Mouse (Mus musculus): ENCODE data around the gene Zic4. TPM values are rescaled to one million over a fixed set of nuclear protein-coding genes. Genes with fewer than 3 reads are reported as not detected.

Zic4 gene
- polyA plus RNA-seq, 1 experiment from 2014 or later, result not detected

GRCm38 (mm10) chr9:91414007-91414661 is 51.9 kb downstream of the Zic4 start:
- TF ChIP-seq EP300 (IDR thresholded peaks at IDR 0.05; ENCODE audit: low read depth), result no peak
- TF ChIP-seq CTCF (IDR thresholded peaks at IDR 0.05; ENCODE audit: low read depth), result no peak
- Histone ChIP-seq H3K9ac (replicated peaks) (no peak overlapping the region), H3K4me2 (ENCODE audit: low read depth, low read length) (no peak overlapping the region), H3K27ac (ENCODE audit: low read depth) (no peak overlapping the region), H3K9me3 (ENCODE audit: low read length) (no peaks in the 10 kb centered on the region), H3K27me3 (ENCODE audit: insufficient read depth, low read length) (peaks cover 14% of the 10 kb centered on the region), H3K36me3 (replicated peaks; ENCODE audit: insufficient read depth, low read length) (no peaks in the 10 kb centered on the region), H3K4me1 (ENCODE audit: insufficient read depth) (no peaks in the 10 kb centered on the region), H3K4me3 (ENCODE audit: low read depth, low read length) (no peak overlapping the region)
- ATAC-seq (no peak), DNase-seq (no peak)
- 1% methylated on average over 12 of the region's 12 CpGs for WGBS (ENCODE audit: insufficient replicate concordance)

DNA sequence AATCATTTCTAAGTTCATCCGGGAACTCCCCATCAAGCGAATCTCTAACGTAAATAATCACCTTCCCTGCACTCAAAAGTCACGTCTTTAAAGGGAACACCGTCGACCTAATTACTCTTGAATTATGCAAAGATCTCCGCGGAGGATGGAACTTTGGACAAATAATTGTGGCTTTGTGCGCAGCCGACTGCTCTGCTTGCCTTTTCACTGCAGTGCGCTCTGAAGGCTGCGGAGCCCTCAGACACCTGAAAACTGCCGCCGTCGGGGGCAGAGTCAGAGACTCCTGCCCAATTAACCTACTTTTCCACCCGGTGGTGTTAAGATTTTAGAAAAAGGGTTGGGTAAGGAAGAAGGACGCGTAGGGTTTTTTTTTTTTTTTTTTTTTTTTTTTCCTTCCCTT is 58.2 kb downstream of the Zic4 start:
- H3K27me3 ChIP-seq (ENCODE audit: insufficient read depth, low read length), result peaks cover 3% of the 10 kb centered on the region; the same call in 1 of the 2 replicates
- no peak for DNase-seq
- H3K4me2 ChIP-seq (ENCODE audit: low read depth, low read length), result no peak overlapping the region
- 3% methylated on average over 18 of the region's 18 CpGs for WGBS (ENCODE audit: insufficient replicate concordance)
- H3K36me3 ChIP-seq (replicated peaks; ENCODE audit: insufficient read depth, low read length), result no peaks in the 10 kb centered on the region
- H3K9me3 ChIP-seq (ENCODE audit: low read length), result no peaks in the 10 kb centered on the region
- H3K9ac ChIP-seq (replicated peaks), result no peak overlapping the region
- no peak overlapping the region for H3K4me3 ChIP-seq (ENCODE audit: low read depth, low read length)
- no peaks in the 10 kb centered on the region for H3K4me1 ChIP-seq (ENCODE audit: insufficient read depth)
- ATAC-seq, result no peak
- TF ChIP-seq EP300 (IDR thresholded peaks at IDR 0.05; ENCODE audit: low read depth) (no peak), CTCF (IDR thresholded peaks at IDR 0.05; ENCODE audit: low read depth) (no peak)
- H3K27ac ChIP-seq (ENCODE audit: low read depth), result no peak overlapping the region

Other genes with a start within 250 kb of the Zic4 start
- not detected in 2 replicates for gene Zic1, start 3.4 kb downstream of the Zic4 start, polyA plus RNA-seq (2015; fragmentation: Nextera tagmentation; extraction: Ambion mirVana)

Measured in liver, postnatal 0 days (tissue).